Mouse (Mus musculus) cerebellum, adult 18-20 months (tissue): ENCODE results near the gene Adamtsl4.
"Not testable (repeated sequence)": the region's sequence is repeated elsewhere in the genome, so short reads cannot be mapped to it uniquely, and the experiment has no call there.

ENCODE experiments used
- DNase-seq, 2 experiments: peaks; one replicate each; pipeline ENCODE4 v3.0.0; 2021

The Adamtsl4 gene

GRCm38 (mm10) chr3:95658868-95659712 lies 28.6 kb downstream of the Adamtsl4 start:
- peak; percentile 52 to 66 for DNase-seq

GRCm38 (mm10) chr3:95658236-95658867 lies 29.4 kb downstream of the Adamtsl4 start, which contains the start of gene Mcl1:
Mcl1 (plus strand) TSS chr3:95658788.
- DNase-seq: peak; percentile 95 to 96

- no peak for DNase-seq
Measured at GRCm38 (mm10) chr3:95657711-95658110, 30.0 kb downstream of the Adamtsl4 start.

- DNase-seq: no peak
Measured at GRCm38 (mm10) chr3:95657108-95657507, 30.6 kb downstream of the Adamtsl4 start.

- no peak for DNase-seq
Measured at GRCm38 (mm10) chr3:95655437-95655836, 32.3 kb downstream of the Adamtsl4 start.

- not testable (repeated sequence) for DNase-seq
Measured at GRCm38 (mm10) chr3:95654371-95654770, 33.3 kb downstream of the Adamtsl4 start.

- no peak for DNase-seq
Measured at GRCm38 (mm10) chr3:95653473-95654034, 34.2 kb downstream of the Adamtsl4 start.

GRCm38 (mm10) chr3:95652871-95653270 lies 34.8 kb downstream of the Adamtsl4 start:
- DNase-seq: no peak

GRCm38 (mm10) chr3:95652204-95652811 lies 35.4 kb downstream of the Adamtsl4 start:
- DNase-seq: no peak

GRCm38 (mm10) chr3:95651391-95652203 lies 36.1 kb downstream of the Adamtsl4 start:
- DNase-seq: no peak

- DNase-seq: no peak
Measured at GRCm38 (mm10) chr3:95651033-95651373, 36.7 kb downstream of the Adamtsl4 start.

- DNase-seq: no peak
Measured at GRCm38 (mm10) chr3:95650276-95651032, 37.3 kb downstream of the Adamtsl4 start.

- no peak for DNase-seq
Measured at GRCm38 (mm10) chr3:95648016-95648415, 39.7 kb downstream of the Adamtsl4 start.

- no peak for DNase-seq
Measured at GRCm38 (mm10) chr3:95645313-95646235, 42.1 kb downstream of the Adamtsl4 start.

GRCm38 (mm10) chr3:95643097-95643496 lies 44.6 kb downstream of the Adamtsl4 start:
- no peak for DNase-seq

GRCm38 (mm10) chr3:95639694-95640093 lies 48.0 kb downstream of the Adamtsl4 start:
- no peak for DNase-seq

GRCm38 (mm10) chr3:95636072-95636471 lies 51.6 kb downstream of the Adamtsl4 start:
- DNase-seq: no peak

GRCm38 (mm10) chr3:95635636-95636035 lies 52.1 kb downstream of the Adamtsl4 start:
- DNase-seq: no peak

- no peak for DNase-seq
Measured at GRCm38 (mm10) chr3:95632648-95633588, 54.8 kb downstream of the Adamtsl4 start.
